Mouse (Mus musculus): ENCODE measurements around the gene Klhl20. TPM values are rescaled to one million over a fixed set of nuclear protein-coding genes. Genes with fewer than 3 reads are reported as not detected.

Klhl20 gene
- polyA plus RNA-seq, 1 experiment, result 16.3 TPM

DNA sequence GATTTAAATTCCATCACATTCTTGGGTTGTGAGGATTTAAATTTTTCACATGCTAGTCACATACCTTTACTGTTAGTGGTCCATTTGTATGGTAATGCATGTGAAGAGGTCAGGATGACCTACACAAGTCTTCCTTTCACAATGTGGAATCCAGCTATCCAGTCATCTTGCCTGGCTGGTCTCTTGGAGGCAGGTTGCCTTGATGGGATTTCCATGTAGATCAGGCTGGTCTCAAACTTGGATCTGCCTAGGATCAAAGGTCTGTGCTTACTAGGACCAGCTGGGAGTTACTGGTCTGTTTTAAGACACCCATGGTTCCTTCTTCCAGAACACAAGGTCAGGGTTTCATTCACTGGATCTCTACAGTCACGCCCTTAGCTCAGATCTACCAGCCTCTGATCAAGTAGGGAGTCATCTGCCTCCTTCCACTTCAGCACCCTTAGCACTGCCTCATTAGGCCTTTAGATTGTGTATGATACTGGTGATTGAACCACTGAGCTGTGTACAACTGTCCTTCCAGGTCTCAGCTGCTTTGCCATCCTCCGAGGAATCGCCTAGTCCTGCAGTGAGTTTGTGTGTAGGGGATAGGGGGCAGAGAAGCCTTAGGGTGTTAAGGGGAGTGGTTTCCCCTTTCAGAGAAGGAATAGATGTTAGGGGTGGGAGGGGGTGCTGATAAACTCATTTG is 91.4 kb downstream of the Klhl20 start:
- TF ChIP-seq EP300 (IDR thresholded peaks at IDR 0.05; ENCODE audit: insufficient read depth, low read depth, low read length), result no peak
- no peak for TF ChIP-seq POLR2A (IDR thresholded peaks at IDR 0.05; ENCODE audit: insufficient read depth, low read length)
- TF ChIP-seq CTCF (IDR thresholded peaks at IDR 0.05; ENCODE audit: low read depth, low read length), result no peak
- peak overlapping the region; percentile 88 for H3K27ac ChIP-seq (ENCODE audit: insufficient read depth, low read length)
- no peaks in the 10 kb centered on the region for H3K4me1 ChIP-seq (ENCODE audit: control insufficient read depth, insufficient read depth, low read length)
- peaks cover 50% of the 10 kb centered on the region for H3K36me3 ChIP-seq (ENCODE audit: control insufficient read depth, insufficient read depth, low read length, poor library complexity, severe bottlenecking)
- H3K27me3 ChIP-seq (ENCODE audit: control insufficient read depth, insufficient read depth, low read length, poor library complexity, severe bottlenecking), result no peaks in the 10 kb centered on the region
- no peak overlapping the region for H3K4me3 ChIP-seq (ENCODE audit: low read depth, low read length)
- H3K9ac ChIP-seq (ENCODE audit: low read depth, poor library complexity, severe bottlenecking), result no peak overlapping the region; the same call in 1 of the 2 replicates
- peaks cover 2% of the 10 kb centered on the region; the same call in 1 of the 2 replicates for H3K9me3 ChIP-seq (replicated peaks; ENCODE audit: control insufficient read depth, insufficient read depth, low read length, poor library complexity, severe bottlenecking)

DNA sequence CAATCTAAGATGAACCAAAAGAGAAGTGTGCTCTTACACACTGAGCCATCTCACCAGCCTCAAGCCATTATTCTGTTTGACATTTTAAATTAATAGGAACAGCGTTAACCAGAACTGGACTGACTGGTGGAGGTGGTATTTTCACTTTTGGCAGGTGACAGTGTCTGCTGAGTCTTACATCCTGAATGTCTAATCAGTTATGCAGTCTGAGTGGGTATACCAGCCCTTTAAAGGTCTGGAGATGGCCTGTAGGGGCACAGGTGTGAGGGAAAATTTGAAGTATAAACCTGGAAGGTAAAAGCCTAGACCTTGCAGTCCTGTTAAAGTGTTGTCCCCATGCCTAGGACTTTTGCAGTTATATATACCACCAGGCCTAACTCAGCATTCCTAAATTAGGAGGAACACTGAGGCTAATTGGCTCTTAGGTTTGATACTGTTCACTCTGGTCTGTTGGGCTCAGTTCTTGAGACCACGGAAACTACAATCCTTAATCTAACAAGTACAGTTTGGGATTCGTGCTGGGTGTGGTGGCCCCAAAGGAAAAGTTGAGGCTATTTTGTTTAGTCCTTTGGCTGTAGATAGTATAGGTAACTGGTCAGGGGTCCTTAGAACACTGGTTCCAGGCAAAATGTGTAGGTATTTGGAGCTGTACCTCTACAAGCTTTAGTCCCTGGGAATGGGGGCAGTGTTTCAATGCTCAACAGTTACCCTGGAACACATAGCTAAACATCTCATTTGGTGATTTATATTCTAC is 92.2 kb downstream of the Klhl20 start:
- Histone ChIP-seq H3K36me3 (ENCODE audit: control insufficient read depth, insufficient read depth, low read length, poor library complexity, severe bottlenecking) (peaks cover 49% of the 10 kb centered on the region), H3K4me3 (ENCODE audit: low read depth, low read length) (no peak overlapping the region), H3K9me3 (replicated peaks; ENCODE audit: control insufficient read depth, insufficient read depth, low read length, poor library complexity, severe bottlenecking) (peaks cover 2% of the 10 kb centered on the region; the same call in 1 of the 2 replicates), H3K27me3 (ENCODE audit: control insufficient read depth, insufficient read depth, low read length, poor library complexity, severe bottlenecking) (no peaks in the 10 kb centered on the region), H3K9ac (ENCODE audit: low read depth, poor library complexity, severe bottlenecking) (peak overlapping the region; percentile 88), H3K4me1 (ENCODE audit: control insufficient read depth, insufficient read depth, low read length) (no peaks in the 10 kb centered on the region), H3K27ac (ENCODE audit: insufficient read depth, low read length) (peak overlapping the region; percentile 88)
- TF ChIP-seq POLR2A (IDR thresholded peaks at IDR 0.05; ENCODE audit: insufficient read depth, low read length) (no peak), EP300 (IDR thresholded peaks at IDR 0.05; ENCODE audit: insufficient read depth, low read depth, low read length) (no peak)

Other genes with a start within 250 kb of the Klhl20 start
- 33.1 and 36.9 TPM in 2 replicates for gene Rc3h1, start 225.1 kb downstream of the Klhl20 start, polyA plus RNA-seq (2011; ENCODE audit: insufficient read depth, insufficient read length, low read depth, missing spikeins)
- 0.75 and 1.1 TPM in 2 replicates for gene Serpinc1, start 152.9 kb downstream of the Klhl20 start, polyA plus RNA-seq (2011; ENCODE audit: insufficient read depth, insufficient read length, low read depth, missing spikeins)
- 13.8 and 15.5 TPM in 2 replicates for gene Zbtb37, start 96.7 kb downstream of the Klhl20 start, polyA plus RNA-seq (2011; ENCODE audit: insufficient read depth, insufficient read length, low read depth, missing spikeins)
- gene Dars2, start 60.9 kb downstream of the Klhl20 start, polyA plus RNA-seq (2011; ENCODE audit: insufficient read depth, insufficient read length, low read depth, missing spikeins), result 45.4 and 46.1 TPM in 2 replicates
- gene Cenpl, start 60.8 kb downstream of the Klhl20 start, polyA plus RNA-seq (2011; ENCODE audit: insufficient read depth, insufficient read length, low read depth, missing spikeins), result 16.2 and 16.4 TPM in 2 replicates
- gene Ankrd45, start 11.2 kb upstream of the Klhl20 start, polyA plus RNA-seq (2011; ENCODE audit: insufficient read depth, insufficient read length, low read depth, missing spikeins), result 3.1 and 3.3 TPM in 2 replicates
- gene Tex50, start 27.8 kb upstream of the Klhl20 start, polyA plus RNA-seq (2011; ENCODE audit: insufficient read depth, insufficient read length, low read depth, missing spikeins), result 0.64 TPM in 1 of 2 replicates, not detected in the other
- 326 and 342 TPM in 2 replicates for gene Prdx6, start 119.7 kb upstream of the Klhl20 start, polyA plus RNA-seq (2011; ENCODE audit: insufficient read depth, insufficient read length, low read depth, missing spikeins)

Data from ES-Bruce4 (cell line).